Mouse (Mus musculus) fibroblast of lung, adult 2 months (primary cell): ENCODE measurements around the gene Ttc4.

Experiments used
- DNase-seq: peaks from one replicate; pipeline ENCODE4 v3.0.0-alpha.2; 2011; ENCODE audit warnings: low read depth

Gene Ttc4

DNA sequence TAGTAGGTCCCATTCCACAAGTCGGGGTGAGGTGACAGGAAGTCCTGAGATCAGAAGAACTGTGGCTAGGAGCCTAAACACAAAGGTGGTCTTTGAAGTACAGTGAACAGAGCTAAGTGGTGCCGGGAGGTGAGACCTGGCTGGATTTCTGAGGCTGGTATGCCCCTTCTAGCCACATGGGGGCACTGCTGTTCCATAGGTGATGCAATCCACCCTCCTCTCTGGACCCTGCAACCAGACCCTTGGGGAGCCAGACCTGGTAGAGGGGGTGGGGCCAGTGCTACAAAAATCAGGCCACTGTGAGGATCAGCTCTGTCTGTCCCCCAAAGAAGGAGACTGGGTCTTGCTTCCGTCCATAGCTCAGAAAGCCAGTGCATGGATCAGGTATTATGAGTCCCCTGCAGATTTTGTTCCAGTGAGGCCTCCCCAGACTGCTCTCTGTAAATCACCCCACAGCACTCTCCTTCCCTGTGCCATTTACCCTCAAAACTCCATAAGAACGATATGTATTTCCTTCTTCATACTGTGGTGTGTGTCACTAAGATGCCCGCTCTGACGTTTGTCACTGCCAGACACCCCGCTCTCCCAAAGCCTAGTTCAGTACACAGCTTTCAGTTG lies 64.5 kb downstream of the Ttc4 start:
- peak; percentile 15 for DNase-seq

DNA sequence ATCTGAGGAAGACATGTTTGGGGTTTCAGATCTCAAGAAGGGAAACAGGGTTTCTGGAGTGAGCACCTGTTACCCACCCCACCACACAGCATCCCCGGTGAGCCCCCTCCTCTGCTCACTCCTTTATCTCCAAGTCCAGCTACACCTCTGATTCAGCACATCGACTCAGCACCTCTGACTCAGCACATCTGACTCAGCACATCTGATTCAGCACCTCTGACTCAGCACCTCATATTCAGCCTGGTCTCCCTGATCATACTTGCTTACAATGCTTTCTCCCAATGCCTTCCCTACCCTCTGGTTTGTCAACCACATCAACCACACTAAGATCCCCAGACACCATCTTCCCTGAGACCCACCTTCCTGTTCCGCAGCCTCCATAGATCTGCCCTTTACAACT lies 65.2 kb downstream of the Ttc4 start:
- DNase-seq: peak; percentile 31

- DNase-seq: no peak
Observed at GRCm38 (mm10) chr4:106613105-106613504, 65.6 kb downstream of the Ttc4 start.
